Mouse (Mus musculus): Measurements from ENCODE around the gene Kmt2e. TPM values are rescaled to one million over a fixed set of nuclear protein-coding genes. Genes with fewer than 3 reads are reported as not detected.

Gene Kmt2e
- polyA plus RNA-seq, 1 experiment from 2014 or later, result 44.8 TPM

GRCm38 (mm10) chr5:23413058-23413457 lies 21.2 kb upstream of the Kmt2e start:
- Histone ChIP-seq H3K4me3 (ENCODE audit: low read depth, low read length) (no peak overlapping the region), H3K27ac (ENCODE audit: low read depth, low read length) (peak overlapping the region; percentile 5; the same call in 1 of the 2 replicates), H3K27me3 (replicated peaks; ENCODE audit: control insufficient read depth, insufficient read depth, low read length) (no peaks in the 10 kb centered on the region), H3K9ac (ENCODE audit: low read depth, low read length) (no peak overlapping the region), H3K36me3 (ENCODE audit: control insufficient read depth, insufficient read depth) (0 out of 2 replicates have a peak, but pooled peaks cover 4% of the 10 kb centered on the region), H3K4me2 (replicated peaks; ENCODE audit: low read depth) (no peak overlapping the region), H3K9me3 (ENCODE audit: control insufficient read depth) (no peaks in the 10 kb centered on the region), H3K4me1 (replicated peaks; ENCODE audit: control insufficient read depth, insufficient read depth, low read length) (peaks cover 26% of the 10 kb centered on the region)
- TF ChIP-seq CTCF (IDR thresholded peaks at IDR 0.05; ENCODE audit: low read depth), result no peak
- 64% methylated on average over 4 of the region's 4 CpGs for WGBS
- ATAC-seq, result no peak

- WGBS, result 63% methylated on average over 12 of the region's 12 CpGs
- Histone ChIP-seq H3K4me3 (ENCODE audit: low read depth, low read length) (no peak overlapping the region), H3K4me2 (replicated peaks; ENCODE audit: low read depth) (peak overlapping the region; percentile 21; the same call in 1 of the 2 replicates), H3K9ac (ENCODE audit: low read depth, low read length) (no peak overlapping the region), H3K27ac (ENCODE audit: low read depth, low read length) (peak overlapping the region; percentile 66), H3K27me3 (replicated peaks; ENCODE audit: control insufficient read depth, insufficient read depth, low read length) (no peaks in the 10 kb centered on the region), H3K9me3 (ENCODE audit: control insufficient read depth) (no peaks in the 10 kb centered on the region), H3K4me1 (replicated peaks; ENCODE audit: control insufficient read depth, insufficient read depth, low read length) (peaks cover 26% of the 10 kb centered on the region), H3K36me3 (ENCODE audit: control insufficient read depth, insufficient read depth) (0 out of 2 replicates have a peak, but pooled peaks cover 4% of the 10 kb centered on the region)
- no peak for ATAC-seq
- no peak for TF ChIP-seq CTCF (IDR thresholded peaks at IDR 0.05; ENCODE audit: low read depth)
These were observed 20.4 kb upstream of the Kmt2e start for GRCm38 (mm10) chr5:23413575-23414470.

DNA sequence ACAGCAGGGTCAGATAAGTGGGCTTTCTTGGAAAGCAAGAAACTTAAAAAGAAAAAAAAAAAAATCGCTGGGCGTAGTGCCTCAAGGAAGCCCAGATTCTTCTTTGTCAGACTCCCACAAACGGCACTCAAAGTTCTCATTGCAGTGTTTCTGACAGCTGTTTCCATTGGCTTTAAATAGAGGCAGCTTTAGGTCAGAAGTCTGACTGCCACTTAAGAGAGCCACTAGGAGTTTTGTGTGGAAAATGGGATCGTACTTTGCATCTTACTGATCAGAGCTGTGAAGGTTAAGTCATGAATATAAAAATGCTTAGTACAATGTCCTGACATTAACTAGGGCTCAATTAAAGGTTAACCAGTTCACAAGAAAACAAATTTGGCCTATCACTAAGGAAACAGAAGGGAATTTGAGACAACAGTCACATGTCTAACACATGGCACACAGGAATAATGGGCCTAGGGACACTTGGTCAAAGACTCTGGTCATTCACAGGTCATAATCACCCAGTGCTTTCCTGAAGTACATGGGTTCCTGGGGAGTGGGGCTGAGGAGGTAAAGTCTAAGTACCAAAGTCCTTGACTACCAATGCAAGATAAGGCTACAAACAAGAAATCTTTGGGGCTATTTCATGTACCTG lies 19.6 kb upstream of the Kmt2e start:
- TF ChIP-seq CTCF (IDR thresholded peaks at IDR 0.05; ENCODE audit: low read depth), result no peak
- 50% methylated on average over 4 of the region's 4 CpGs for WGBS
- Histone ChIP-seq H3K36me3 (ENCODE audit: control insufficient read depth, insufficient read depth) (0 out of 2 replicates have a peak, but pooled peaks cover 4% of the 10 kb centered on the region), H3K4me1 (replicated peaks; ENCODE audit: control insufficient read depth, insufficient read depth, low read length) (peaks cover 26% of the 10 kb centered on the region), H3K4me3 (ENCODE audit: low read depth, low read length) (no peak overlapping the region), H3K4me2 (replicated peaks; ENCODE audit: low read depth) (0 out of 2 replicates have a peak overlapping the region, but pooled peaks have one; percentile 21), H3K9ac (ENCODE audit: low read depth, low read length) (no peak overlapping the region), H3K9me3 (ENCODE audit: control insufficient read depth) (no peaks in the 10 kb centered on the region), H3K27me3 (replicated peaks; ENCODE audit: control insufficient read depth, insufficient read depth, low read length) (no peaks in the 10 kb centered on the region), H3K27ac (ENCODE audit: low read depth, low read length) (peak overlapping the region; percentile 66)
- ATAC-seq, result peak; percentile 47

DNA sequence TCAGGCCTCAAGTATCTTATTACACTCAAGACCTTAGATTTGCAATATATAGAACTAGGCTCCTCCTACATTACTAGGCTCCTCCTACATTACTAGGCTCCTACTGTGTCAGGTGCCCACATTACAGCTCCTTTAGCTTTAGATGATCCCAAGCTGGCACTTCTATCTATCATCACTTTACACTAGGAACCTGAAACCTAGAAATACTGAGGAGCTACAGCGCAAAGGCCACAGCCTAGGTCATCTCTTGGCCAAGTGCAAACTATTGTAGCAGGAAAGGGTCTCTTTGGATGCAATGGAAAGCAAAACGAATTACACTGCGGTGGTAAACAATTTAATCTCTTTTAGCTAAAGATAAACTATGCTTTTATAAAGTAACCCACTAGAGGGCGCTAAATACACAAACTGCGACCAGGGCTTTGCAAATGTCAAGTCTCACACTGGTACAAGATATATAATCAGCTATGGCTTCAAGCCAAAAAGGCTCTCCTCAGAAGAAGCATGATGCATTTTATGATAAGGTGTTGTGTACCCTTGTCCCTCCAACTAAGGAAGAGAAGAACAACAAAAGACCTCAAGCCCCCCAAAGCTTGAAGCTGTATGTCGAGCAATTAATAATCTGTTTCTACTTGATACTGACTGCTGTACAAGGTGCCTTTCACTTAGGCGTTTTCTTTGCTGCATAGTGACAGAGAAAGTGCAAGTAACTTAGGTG lies 18.5 kb upstream of the Kmt2e start:
- Histone ChIP-seq H3K27me3 (replicated peaks; ENCODE audit: control insufficient read depth, insufficient read depth, low read length) (no peaks in the 10 kb centered on the region), H3K4me1 (replicated peaks; ENCODE audit: control insufficient read depth, insufficient read depth, low read length) (peaks cover 25% of the 10 kb centered on the region), H3K27ac (ENCODE audit: low read depth, low read length) (peak overlapping the region; percentile 1; the same call in 1 of the 2 replicates), H3K36me3 (ENCODE audit: control insufficient read depth, insufficient read depth) (no peaks in the 10 kb centered on the region), H3K9me3 (ENCODE audit: control insufficient read depth) (no peaks in the 10 kb centered on the region), H3K4me2 (replicated peaks; ENCODE audit: low read depth) (no peak overlapping the region), H3K4me3 (ENCODE audit: low read depth, low read length) (no peak overlapping the region), H3K9ac (ENCODE audit: low read depth, low read length) (no peak overlapping the region)
- 20% methylated on average over 7 of the region's 7 CpGs for WGBS
- ATAC-seq, result peak; percentile 19
- TF ChIP-seq CTCF (IDR thresholded peaks at IDR 0.05; ENCODE audit: low read depth), result peak; percentile 81

- H3K27ac ChIP-seq (ENCODE audit: low read depth, low read length), result peak overlapping the region; percentile 1; the same call in 1 of the 2 replicates
- peaks cover 23% of the 10 kb centered on the region for H3K4me1 ChIP-seq (replicated peaks; ENCODE audit: control insufficient read depth, insufficient read depth, low read length)
- TF ChIP-seq CTCF (IDR thresholded peaks at IDR 0.05; ENCODE audit: low read depth), result no peak
- H3K4me2 ChIP-seq (replicated peaks; ENCODE audit: low read depth), result no peak overlapping the region
- H3K9me3 ChIP-seq (ENCODE audit: control insufficient read depth), result no peaks in the 10 kb centered on the region
- 43% methylated on average over 6 of the region's 6 CpGs for WGBS
- no peaks in the 10 kb centered on the region for H3K36me3 ChIP-seq (ENCODE audit: control insufficient read depth, insufficient read depth)
- no peak overlapping the region for H3K9ac ChIP-seq (ENCODE audit: low read depth, low read length)
- no peak overlapping the region for H3K4me3 ChIP-seq (ENCODE audit: low read depth, low read length)
- no peaks in the 10 kb centered on the region for H3K27me3 ChIP-seq (replicated peaks; ENCODE audit: control insufficient read depth, insufficient read depth, low read length)
- ATAC-seq, result peak; percentile 24; the same call in 1 of the 2 replicates
These were observed 18.0 kb upstream of the Kmt2e start for GRCm38 (mm10) chr5:23416286-23416643.
